Mouse (Mus musculus): ENCODE measurements around the gene E130114P18Rik.
A peak's percentile ranks its signal among the peaks of the same experiment; 100 is the strongest.

E130114P18Rik gene

DNA sequence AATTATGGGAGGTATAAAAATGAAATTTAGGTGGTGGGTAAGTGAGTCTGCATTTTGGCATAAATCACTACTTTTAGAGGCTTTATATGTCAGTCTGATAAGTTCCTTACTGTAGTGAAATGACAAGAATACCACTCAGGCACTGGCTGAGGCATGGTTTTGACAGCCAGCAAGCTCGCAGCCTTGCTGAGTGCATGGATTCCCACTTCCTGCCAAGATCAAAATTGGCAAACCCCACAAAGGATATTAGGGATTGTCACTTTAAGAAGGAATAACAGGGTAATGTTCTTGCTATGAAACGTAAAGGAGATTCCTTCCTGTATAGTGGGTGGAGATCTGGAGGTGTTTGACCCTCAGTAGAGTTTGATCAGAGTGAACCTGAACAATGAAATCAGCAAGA is 27.4 kb upstream of the E130114P18Rik start:
- DNase-seq (ENCODE audit: low spot score in 2 of 2): no peak

DNA sequence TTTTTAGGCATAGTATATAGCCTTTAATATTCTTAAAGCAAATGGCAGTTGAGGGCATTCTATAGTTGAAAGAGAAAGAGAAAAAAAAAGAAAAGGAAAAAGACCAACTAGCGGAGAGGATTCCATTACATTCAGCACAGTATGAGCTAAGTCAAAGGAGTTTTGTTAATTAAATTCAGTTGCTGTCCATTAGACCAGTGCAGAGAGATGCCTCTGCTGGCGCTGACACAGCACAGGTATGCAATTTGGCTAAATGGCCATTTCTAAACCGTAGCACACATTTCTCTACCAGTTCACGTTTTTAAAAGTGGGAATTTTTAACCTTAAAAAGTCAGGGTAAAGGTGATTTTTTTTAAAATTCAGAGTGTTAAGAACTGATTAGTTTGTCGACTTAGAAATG is 26.8 kb upstream of the E130114P18Rik start:
- no peak for DNase-seq (ENCODE audit: low spot score in 2 of 2)

DNA sequence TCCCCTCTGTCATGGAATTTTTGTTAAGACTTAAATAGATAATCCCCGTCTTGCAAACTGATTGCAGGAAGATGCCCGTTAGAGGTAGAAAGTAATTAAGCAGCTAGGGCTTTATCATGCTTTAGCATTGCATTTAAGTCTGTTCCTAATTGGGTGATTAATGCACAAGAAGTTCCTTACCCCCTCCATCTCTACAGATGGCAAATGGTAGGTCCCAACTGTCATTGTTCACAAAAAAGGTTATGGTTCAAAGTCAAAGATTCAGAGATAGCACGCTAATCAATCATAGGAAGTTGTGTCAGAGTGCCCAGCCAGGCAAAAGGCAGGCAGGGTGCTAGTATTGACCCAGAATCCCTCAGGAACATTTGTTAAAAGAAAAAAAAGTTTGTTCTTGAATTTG is 25.9 kb upstream of the E130114P18Rik start:
- no peak for DNase-seq (ENCODE audit: low spot score in 2 of 2)

DNA sequence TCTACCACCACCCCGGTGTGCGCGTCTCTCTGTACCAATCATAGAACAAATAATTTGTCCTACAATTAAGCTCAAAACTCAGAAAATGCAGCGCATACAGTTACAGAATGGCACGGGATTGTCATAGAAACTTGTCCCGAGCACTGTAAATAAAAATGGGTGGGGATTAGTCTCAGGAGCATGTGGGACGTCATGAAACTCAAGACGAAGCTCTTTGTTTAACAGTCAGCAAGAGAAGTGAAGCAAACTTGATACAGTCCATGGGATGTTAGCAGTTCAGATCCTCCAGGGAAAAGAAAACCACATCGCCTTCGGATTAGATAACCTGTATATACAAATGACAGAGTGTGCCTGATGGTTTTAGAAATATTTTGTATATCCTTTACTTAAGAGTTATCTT is 18.6 kb upstream of the E130114P18Rik start:
- no peak for DNase-seq (ENCODE audit: low spot score in 2 of 2)

DNA sequence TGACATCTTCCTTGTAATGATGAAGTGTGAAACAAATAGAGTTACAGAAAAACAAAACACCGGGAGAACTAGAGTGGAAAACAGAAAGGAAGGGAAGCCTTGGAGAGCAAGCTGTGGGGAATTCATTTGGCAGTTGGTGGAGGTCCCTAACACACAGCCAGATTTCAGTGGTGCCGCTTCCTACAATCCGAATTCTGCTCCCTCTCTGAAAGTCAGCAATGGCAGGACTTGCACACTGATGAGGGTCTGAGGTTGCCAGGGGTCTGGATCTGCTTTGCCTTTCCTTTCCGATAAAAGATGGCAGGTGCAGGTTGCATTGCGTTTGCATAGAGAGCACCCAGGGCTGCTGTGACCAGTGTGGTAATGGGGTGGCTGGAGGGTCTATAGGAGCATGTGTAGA is 18.1 kb upstream of the E130114P18Rik start:
- DNase-seq (ENCODE audit: low spot score in 2 of 2): no peak

DNA sequence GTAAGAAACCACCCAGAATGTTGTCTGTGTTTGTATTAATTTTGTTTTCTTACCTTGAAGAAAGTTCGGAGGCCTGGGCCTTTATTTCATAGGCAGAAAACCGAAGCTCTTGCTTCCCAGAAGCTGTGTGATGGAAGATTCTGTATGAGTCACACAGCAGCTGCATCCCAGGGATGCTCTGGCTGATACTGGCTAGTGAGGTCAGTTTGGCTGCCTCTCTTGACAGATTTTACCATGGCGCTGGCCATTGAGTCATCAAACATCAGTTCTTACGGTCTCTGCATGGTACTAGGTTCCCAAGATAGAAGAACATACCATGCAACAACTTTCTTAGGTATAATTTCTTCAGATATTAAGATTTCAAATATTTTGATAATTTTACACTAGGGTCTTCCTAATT is 17.0 kb upstream of the E130114P18Rik start:
- no peak for DNase-seq (ENCODE audit: low spot score in 2 of 2)

DNA sequence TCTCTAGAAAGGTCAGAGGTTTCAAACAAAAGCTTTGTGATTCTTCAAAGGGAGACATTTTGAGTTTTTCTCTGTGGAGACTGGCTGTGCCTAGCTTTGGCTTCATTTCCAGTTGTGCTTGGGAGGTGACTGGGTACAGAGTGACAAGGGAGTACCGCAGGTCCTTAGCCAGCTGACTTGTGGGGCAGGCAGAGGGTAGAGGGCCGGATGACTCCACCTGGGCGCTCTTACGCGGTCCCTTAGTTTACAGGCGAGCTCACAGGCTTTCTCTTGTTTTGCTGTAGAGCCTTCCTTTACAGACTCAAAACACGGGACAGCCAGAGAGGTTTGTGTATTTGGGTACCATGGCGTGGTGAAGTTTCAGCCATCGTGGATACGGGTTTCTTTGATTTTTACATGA is 16.1 kb upstream of the E130114P18Rik start:
- no peak for DNase-seq (ENCODE audit: low spot score in 2 of 2)

DNA sequence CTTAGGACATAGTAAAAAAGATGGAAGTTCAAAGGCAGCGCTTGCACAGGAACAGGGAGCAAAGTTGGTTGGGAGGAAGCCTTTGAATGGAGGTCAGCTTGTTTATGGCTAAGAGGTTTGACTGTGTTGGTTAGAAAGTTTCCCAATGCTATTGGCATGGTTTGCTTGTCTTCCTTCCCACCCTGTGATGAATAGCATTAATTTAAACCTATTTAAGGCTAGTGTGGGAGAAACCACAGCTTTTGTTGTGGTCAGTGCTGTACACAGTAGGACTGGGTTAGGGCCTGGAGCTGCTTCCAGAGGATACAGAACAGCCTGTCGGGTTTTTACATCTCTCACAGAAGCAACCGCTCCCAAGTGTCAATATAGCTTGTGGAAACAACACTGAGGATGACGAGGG is 10.7 kb upstream of the E130114P18Rik start:
- DNase-seq (ENCODE audit: low spot score in 2 of 2): no peak

DNA sequence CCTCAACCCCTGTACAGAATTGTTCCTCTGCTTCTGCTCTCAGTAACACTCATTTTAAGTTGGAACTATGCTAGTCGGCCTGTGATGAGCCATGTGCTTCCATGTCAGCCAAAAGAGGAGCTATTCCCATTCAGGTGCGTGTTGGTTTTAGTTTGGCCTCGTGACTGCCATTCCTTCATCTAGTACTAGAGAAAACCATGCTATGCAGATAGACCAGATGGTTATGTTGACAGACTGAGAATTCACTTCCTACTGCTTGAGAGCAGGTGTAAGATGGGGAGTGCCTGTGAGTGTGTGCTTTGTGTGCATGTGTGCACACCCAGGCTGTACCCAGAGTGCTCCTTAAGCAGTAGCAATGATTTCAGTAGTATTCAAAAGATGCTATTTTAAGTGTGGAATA is 9.6 kb upstream of the E130114P18Rik start:
- peak in 1 of 2 experiments; percentile 48 for DNase-seq (ENCODE audit: low spot score in 2 of 2)

DNA sequence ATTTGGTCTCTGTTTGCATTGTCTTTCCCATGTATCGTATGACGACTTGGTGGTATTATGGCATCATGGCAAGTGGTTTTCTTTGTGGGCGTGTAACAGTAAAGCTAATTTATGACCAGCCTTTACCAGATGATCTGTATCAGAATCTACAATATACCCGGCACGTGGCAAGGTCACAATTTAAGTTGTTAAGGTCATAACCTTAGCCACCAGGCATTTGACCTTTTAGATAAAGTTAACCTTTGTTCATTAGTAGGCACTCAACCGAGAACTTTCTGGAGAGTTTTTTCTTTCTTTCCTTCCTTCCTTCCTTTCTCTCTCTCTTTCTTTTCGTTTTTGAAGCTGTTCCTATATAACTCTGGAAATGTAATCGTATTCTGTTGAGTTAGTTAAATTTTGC is 8.7 kb upstream of the E130114P18Rik start:
- DNase-seq (ENCODE audit: low spot score in 2 of 2): no peak

DNA sequence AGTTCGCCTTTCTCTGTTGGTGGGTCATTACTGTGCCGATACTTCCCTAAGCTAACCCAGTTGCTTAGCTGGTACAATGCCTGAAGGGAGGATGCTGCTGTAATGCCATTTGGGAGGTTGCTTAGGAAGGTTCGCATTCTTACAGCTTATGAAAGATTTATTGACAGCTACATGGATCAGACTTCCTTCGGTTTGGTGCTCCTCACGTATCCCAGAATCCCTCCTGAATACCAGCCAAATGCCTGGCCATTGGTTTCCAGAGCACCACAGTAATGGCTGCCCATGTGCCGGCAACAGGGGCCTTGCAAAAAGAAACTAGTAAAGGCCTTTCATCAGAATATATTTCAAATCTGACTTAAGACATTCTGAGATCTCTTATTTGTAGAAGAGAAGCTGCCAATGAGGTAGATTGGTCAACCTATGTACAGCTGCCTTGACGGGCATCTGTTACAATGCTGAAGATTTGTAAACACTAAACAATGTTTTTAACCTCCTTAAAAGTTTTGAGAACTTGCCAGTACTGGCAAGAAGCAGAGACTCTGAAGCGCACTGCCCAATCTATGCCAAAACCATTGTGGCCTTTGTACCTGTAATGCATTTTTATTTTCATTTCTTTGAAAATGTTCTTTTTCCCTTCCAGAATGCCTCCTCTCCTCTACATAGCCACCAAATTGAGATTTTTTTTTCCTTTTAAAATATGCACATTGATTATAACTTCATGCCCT is 7.8 kb upstream of the E130114P18Rik start:
- peak in 1 of 2 experiments; percentile 46 for DNase-seq (ENCODE audit: low spot score in 2 of 2)

DNA sequence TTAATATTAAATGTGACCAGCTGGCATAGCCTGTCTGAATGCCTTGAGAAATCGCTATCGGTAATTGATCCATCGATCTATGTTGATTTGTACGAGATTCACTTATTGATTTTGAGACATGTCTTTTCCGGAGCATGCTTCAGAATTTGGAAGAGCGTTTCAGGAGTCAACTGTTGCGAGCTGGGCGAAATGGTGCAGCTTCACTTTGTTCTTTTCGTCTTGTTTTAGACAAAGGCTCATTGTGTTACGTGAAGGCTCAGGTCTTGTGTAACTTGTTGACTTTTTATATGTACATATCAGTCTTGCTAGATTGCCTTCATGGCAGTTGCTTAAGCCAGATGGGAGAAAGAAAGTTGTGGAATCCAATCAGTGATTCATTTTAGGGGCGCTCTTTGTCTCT is 6.4 kb upstream of the E130114P18Rik start:
- no peak for DNase-seq (ENCODE audit: low spot score in 2 of 2)

DNA sequence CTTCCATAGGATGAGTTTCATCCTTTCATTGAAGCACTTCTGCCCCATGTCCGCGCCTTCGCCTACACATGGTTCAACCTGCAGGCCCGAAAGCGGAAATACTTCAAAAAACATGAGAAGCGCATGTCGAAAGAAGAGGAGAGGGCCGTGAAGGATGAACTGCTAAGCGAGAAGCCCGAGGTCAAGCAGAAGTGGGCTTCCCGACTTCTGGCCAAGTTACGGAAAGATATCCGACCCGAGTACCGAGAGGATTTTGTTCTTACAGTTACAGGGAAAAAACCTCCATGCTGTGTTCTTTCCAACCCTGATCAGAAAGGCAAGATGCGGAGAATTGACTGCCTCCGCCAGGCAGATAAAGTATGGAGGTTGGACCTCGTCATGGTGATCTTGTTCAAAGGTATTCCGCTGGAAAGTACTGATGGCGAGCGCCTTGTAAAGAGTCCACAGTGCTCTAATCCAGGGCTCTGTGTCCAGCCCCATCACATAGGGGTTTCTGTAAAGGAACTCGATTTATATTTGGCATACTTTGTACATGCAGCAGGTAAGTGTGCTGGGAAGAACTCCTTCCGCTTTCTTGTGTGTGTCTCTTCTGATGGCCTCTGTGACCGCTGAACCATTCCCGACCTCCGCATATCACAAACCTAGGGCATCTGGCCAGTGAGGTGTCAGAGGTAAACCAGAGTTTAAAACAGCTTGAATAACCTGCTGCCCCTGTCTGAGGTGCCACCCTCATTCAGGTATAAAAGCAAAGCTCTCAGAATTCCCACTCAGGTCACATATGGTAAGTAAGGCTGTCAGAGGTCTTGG is 5.4 kb upstream of the E130114P18Rik start:
- DNase-seq (ENCODE audit: low spot score in 2 of 2): no peak

DNA sequence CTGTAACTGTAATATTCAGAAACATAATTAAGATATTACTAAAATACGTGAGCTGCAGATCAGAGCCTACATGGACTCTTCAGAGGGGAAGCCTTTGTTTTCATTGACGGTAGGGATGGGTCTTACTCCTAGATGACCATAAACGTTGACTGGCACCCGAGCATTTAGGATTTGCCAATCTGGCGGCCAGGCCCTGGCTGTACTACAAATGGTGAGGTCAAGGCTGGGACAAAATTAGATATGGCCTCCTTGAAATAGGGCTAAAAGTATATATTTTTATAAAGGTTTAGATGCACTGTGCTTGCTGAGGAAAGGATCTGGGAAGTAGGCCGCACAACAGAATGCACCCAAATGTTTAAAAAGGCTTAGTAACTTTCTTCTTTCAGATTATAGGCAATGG is 4.6 kb upstream of the E130114P18Rik start:
- DNase-seq (ENCODE audit: low spot score in 2 of 2): no peak

DNA sequence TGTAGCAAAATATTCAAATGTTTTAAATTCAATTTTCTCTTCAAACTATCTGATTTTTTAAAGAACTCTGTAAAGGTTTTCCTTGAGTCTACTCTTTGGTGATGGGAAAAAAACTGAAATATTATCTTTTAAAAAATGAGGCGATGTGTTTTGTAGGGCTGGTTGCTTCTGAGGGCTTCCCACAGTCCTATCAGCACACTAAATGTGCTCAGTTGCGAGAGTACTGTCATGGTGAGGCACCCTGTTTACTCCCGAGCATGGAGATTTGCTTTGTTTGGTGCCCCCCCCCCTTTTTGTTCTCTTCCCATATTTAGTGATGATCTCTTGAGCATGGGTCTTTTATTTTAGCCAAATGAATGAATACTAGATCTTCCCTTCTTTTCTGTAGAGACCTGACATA is 4.2 kb upstream of the E130114P18Rik start:
- no peak for DNase-seq (ENCODE audit: low spot score in 2 of 2)

DNA sequence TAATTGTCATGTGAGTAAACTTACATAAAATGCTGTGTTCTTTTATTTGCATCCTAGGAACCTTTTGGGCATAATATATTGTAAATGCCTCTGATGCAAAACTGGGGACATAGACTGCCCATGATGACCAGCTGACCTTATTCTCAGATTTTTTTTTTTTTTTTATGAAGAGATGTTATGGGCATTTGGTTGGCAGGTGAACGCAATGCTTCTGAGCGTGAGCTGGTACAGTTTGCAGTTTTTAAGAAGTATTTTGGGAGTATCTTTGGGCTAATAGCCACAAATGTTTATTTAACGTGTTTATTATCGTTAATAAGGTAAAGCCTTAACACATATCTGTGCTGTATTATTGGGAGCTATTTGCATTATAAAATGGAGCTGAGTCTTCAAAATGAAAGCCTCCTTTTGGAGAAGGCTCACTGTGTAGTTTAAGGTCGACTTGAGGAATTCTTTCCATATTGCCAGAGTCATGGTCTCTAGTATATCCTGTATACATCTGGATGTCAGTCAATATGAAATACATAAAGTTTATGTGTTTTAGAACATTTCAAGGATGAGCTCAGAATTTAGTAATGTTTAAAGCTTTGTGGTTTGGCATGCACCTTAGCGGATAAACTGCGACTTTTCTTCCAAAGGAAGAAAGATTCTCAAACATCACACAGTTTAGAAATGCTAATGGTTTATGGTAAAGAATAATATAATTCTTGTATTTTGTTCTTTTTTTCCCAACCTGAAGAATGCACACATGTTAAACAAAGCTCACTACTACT is 3.0 kb upstream of the E130114P18Rik start:
- no peak for DNase-seq (ENCODE audit: low spot score in 2 of 2)

DNA sequence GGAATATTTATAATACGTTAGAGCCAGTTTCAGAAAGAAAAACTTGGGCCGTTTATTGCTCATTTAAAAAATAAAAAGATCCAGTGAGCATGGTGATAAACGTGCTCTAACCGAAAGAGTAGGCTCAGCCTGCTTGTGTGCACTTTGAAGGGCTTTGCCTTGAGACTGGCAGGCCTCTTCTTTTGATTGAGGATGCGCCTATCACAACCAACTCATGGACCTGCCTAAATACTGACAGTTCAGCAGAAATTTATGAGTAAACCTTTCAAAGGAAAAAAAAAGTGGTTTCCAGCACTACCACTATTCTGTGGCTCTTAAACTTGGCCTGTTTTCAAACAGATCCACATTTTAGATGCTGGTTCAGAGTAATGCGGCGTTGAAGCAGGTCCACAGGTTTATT is 2.1 kb upstream of the E130114P18Rik start:
- DNase-seq (ENCODE audit: low spot score in 2 of 2): no peak

DNA sequence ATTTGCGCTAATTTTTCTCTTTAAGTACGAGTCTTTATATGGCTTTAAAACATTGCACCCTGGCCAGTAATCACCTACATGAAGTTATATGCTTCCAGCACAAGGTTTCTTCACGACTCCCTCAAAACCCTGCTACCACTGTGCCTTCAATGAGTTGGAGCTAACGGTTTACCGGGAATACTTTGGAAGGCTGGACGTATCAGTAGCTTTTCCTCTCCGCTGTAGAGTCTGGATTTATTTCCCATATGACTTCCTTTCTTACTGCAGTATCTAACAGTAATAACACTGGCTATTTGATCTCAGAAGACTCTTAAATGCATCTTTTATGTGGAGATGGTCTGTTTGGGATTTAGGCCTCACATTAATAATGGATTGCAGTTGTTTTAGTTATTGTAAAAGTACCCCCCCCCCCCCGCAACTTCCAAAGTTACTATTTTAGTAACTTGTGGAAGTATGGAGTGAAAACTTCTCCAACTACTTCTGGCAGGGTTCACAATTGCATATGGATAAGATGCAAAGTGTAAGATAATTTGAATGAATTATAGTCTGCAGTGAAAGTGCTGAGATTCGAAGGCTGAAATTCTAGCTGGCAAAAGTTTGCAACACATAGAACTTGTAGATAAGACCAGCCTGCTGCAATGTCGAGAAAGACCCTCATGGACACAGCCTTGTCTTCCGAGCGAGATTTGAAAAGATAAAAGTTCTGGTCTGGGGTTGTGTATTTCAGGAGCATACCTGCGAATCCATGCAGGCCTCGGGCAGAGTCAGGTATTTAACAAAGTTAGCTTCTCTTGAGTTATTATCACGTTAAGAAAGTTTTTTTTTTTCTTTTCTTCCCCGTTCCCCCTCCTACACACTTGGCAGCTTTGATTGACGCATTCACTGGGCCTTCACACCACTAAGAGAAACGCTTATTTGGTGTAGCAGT is 1.4 kb upstream of the E130114P18Rik start:
- no peak for DNase-seq (ENCODE audit: low spot score in 2 of 2)

DNA sequence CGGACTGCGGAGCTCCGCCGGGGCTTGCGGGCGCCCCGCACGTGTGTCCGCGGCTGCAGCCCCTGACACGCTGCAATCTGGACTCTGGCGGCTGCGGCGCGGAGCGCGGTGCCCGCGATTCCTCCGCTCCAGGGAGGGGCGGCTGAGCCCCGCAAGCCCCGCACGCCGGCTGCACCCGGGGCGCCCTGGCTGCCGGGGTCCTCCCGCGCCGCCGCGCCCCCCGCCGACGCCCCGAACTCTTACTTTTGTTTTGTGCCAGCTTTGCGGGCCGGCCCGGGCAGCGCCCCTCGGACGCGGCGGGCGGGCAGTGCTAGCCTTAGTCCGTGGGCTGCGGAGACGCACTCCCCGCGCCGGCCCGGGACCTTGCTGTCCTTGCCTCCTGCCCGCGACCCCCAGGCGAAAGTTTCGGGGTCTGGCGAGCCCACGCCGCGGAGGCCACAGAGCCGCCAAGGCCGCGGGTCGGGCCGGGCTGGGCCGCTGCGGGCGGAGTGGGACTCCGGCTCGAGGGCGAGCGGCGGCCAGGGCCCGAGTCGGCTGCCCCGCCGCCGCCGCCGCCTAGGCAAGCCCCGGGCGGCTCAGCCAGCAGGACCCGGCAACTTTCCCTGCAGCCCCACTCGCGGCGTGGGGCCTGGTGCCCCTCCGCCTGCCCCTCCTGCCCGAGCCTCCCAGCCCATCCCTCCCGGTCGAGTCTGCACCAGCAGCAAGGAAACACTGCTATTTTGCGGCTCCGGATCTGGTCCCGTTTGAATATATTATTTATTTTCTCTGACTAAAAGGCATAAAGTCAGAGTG is 529 bp upstream of the E130114P18Rik start:
- no peak for DNase-seq (ENCODE audit: low spot score in 2 of 2)

DNA sequence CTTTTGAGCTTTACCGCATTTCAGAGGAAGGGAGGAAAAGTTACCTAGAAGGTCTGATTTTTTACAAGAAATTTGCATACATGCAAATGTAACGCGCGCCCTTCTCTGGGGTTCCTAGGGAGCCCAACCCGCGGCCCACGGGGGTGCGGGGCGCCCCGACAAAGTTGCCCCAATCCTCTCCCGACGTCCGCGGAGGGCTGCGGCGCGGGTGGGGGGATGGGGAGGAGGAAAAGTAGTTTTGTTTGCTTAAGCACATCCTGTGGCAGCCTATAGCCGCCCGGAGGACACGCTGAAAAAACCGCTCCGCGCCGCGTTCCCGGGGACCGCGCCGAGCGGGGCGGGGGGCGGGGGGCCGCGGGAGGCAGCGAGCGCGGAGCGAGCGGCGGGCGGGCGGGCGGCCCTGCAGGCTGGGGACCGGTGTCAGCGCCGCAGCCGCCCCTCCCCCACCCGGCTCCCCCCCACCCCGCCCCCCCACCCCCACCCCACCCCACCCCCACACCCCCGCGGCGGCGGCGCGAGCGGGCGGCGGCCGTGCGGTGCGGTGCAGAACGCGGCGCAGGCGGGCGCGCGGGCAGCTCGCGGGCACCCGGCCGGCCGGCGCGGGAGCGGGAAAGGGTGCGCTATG is 685 bp downstream of the E130114P18Rik start:
- peak; percentile 59 to 63 for DNase-seq (ENCODE audit: low spot score in 2 of 2)
